Mouse (Mus musculus) kidney, adult 11 months (tissue): ENCODE results near the gene Dda1.
"Not testable (repeated sequence)": the region's sequence is repeated elsewhere in the genome, so short reads cannot be mapped to it uniquely, and the experiment has no call there.

Experiments
- DNase-seq: peaks from one replicate; pipeline ENCODE4 v3.0.0; 2022

Dda1 gene

GRCm38 (mm10) chr8:71468916-71469315 lies at the start of gene Dda1:
Dda1 (plus strand) TSS chr8:71469199.
- peak; percentile 99 for DNase-seq

GRCm38 (mm10) chr8:71422121-71422520 lies 46.9 kb upstream of the Dda1 start:
- DNase-seq = no peak

GRCm38 (mm10) chr8:71432935-71433334 lies 36.1 kb upstream of the Dda1 start:
- not testable (repeated sequence) for DNase-seq

- DNase-seq = no peak
Measured at GRCm38 (mm10) chr8:71437041-71437440, 32.0 kb upstream of the Dda1 start.

GRCm38 (mm10) chr8:71441404-71441803 lies 27.6 kb upstream of the Dda1 start:
- no peak for DNase-seq

- DNase-seq = no peak
Measured at GRCm38 (mm10) chr8:71445096-71445495, 23.9 kb upstream of the Dda1 start.

DNA sequence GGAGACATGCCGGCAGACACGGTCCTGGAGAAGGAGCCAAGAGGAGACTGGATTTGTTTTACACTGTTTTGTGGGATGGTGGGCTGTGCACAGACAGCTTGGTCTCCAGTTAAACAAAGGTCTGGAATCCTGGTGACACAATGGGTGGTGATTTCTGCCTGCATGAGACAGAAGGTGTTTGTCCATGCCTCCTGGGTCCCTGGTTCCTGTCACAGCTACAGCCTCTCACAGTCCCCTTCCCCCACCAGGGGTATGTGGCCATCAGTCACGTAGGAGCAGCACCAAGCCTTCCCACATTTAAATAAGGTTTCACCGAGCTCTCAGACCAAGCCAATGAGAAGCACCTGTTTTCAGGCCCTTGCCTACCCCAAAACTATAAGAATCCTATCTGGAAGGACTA lies 17.7 kb upstream of the Dda1 start:
- DNase-seq = no peak

GRCm38 (mm10) chr8:71451777-71452176 lies 17.2 kb upstream of the Dda1 start:
- DNase-seq = no peak

GRCm38 (mm10) chr8:71452669-71453068 lies 16.3 kb upstream of the Dda1 start:
- no peak for DNase-seq

GRCm38 (mm10) chr8:71454668-71455067 lies 14.3 kb upstream of the Dda1 start:
- DNase-seq = no peak

- DNase-seq = no peak
Measured at GRCm38 (mm10) chr8:71456906-71457305, 12.1 kb upstream of the Dda1 start.

DNA sequence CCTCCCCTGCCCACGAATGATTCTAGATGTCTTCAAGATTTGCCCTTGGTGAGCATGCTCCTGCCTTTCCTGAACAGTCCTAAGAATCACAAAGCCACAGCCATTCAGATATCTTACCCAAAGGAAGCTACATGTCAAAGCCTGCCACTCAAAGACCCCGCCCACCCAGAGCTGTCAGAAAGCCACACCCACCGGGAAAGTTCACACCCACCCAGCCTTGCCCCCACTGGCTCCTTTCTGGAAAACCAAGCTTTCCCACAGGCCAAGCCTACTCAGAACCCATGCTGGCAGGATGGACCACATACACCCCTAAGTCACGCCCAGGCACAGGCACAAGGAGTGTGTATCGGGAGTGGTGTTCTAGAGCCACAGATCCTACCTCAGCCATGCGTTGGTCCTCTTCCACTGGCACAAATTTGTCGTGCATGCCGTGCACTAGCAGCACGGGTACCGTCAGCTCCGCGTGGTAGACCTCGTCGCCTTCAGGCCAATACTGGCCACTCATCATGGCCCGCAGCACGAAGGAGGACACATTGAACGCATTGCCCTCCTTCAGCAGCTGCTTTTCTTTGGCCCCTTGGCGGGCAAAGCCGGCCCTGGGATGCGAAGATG lies 11.2 kb upstream of the Dda1 start:
- DNase-seq = no peak

DNA sequence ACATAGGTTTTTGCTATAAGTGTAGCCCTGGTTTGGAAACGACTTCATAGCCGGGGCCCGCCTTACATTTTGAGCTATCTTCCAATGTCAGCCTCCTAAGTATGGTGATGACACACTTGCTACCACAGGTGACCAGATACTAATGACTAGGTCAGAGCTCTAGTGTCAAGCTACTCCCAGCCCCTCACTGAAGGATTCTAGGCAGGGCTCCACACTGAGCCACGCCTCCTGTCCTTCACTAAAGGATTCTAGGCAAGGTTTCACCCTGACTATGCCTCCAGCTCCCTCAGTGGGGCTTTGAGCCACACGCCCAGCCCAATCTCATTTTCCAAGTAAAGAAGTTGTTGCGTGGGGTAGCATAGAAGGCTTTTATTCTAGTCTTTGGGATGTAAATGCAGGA lies 8.3 kb upstream of the Dda1 start:
- DNase-seq = no peak

GRCm38 (mm10) chr8:71461152-71461840 lies 7.7 kb upstream of the Dda1 start:
- DNase-seq = peak; percentile 16

- peak; percentile 5 for DNase-seq
Measured at GRCm38 (mm10) chr8:71462191-71462590, 6.8 kb upstream of the Dda1 start.

DNA sequence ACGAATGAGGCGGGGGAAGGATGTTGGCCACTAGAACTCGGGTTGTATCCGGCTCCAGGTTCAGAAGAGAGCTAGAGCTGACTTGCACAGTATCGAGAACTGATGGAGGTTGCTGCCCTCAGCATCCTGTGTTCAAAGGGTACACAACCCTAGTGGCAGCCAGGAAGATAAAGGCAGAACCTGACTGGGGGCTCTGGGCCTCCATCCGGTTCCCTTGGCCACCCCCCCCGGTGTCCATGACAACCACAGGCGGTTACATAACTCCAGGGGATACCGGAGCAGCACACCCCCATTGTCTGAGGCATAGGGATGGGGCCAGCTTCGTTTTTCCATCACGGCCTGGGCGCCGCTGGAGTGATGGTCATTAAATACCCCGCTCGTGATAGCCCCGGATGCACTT lies 6.2 kb upstream of the Dda1 start:
- peak; percentile 45 for DNase-seq

DNA sequence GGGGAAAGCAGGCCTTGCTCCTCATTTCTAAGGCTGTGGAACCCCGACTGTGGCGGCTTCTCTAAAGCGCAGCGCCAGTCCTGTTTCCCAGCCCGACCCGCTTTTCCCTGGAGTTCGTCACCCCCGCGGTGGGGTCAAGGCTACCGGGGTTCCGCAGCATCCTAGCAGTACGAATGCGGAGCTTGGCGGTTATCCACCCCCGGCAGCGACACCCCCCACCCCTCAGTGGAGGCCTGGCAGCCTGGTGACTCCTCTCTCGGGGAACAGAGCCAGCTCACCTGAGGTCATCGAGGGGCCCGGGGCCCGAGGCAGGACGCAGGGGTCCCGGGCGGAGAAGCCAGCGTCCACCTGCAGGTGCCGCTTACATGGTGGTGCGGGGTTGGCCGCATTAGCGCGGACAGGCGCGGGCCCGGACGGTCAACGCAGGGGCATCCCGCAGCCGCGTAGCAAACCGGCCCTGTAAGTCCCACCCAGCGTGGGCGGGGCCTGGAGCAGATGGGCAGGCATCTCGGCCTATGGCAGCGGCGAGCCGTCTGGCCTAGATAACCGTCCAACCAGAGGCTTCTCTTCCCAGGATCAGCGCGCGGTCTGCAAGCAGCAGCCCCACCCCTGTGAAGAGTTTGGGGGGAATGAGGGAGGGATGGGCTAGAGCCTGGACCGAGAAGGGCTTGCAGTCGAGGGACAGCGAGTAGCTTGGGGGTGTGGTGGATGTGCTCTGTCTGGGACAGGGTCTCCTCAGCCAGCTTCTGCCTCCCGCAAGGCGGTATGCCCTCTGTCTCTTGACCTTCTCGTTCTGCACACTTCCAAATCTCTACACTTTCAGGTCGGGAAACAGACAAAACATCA lies 5.6 kb upstream of the Dda1 start, which contains the start of gene Abhd8:
Abhd8 (minus strand) TSS at position 468 of the 846 bp plus-strand sequence.
- peak; percentile 97 for DNase-seq

GRCm38 (mm10) chr8:71464513-71465500 lies 4.2 kb upstream of the Dda1 start, which contains the start of gene Mrpl34:
Mrpl34 (plus strand) TSS chr8:71464959.
- DNase-seq = peak; percentile 100

GRCm38 (mm10) chr8:71465733-71466132 lies 3.3 kb upstream of the Dda1 start:
- DNase-seq = peak; percentile 11

- DNase-seq = peak; percentile 23
Measured at GRCm38 (mm10) chr8:71466198-71466597, 2.8 kb upstream of the Dda1 start.

DNA sequence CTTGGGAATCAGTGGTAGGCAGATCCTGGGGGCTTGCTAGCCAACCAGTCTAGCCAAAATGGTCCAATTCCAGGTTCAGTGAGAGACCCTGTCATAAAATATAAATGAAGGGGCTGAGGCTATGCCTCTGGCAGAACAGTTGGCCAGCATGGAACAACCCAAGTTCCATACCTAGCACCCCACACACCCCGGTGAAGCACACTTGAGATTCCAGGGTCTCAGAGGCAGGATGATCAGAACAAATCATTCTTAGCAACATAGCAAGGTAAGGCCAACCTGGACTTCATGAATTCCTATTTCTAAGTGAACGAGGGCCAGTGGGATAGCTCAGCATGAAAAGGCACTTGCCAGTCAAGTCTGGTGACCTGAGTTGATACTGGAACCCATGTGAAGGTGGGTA lies 1.8 kb upstream of the Dda1 start:
- no peak for DNase-seq

GRCm38 (mm10) chr8:71468001-71468400 lies 998 bp upstream of the Dda1 start:
- no peak for DNase-seq
